Mouse (Mus musculus): ENCODE results near the gene Prdm16.

DNA sequence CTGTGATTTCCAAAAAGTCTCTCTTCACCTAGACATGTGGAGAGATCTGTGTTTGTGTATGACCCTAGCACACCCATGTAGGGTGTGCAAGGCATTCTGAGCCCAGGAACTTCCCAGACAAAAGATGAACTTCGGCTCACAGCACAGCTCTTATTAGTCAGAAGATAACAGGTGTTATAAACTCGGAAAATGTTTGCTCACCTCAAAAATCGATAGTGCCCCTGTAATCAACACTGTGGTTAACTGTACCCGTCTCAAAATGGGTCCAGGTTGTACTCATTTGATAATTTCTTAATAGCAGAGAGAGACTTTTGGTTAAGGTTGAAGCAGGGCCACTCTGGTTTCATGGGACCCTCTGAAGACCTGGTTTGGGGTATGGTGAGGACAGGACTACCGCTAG, 140.2 kb downstream of the Prdm16 start:
- no peak for TF ChIP-seq POLR2AphosphoS2 (IDR thresholded peaks at IDR 0.05; ENCODE audit: insufficient read length, low read depth)
- TF ChIP-seq POLR2A (IDR thresholded peaks at IDR 0.05; ENCODE audit: insufficient read length, low read depth): no peak
- TF ChIP-seq E2F4 (IDR thresholded peaks at IDR 0.05; ENCODE audit: insufficient read depth): no peak
- TF ChIP-seq MYOG (IDR thresholded peaks at IDR 0.05; ENCODE audit: control insufficient read depth in 1 of 3, insufficient read depth in 1 of 3, insufficient read length in 2 of 3, low read depth in 2 of 3): no peak
- TF ChIP-seq MAX (IDR thresholded peaks at IDR 0.05; ENCODE audit: low read depth): no peak
- no peak for TF ChIP-seq TCF12 (IDR thresholded peaks at IDR 0.05; ENCODE audit: insufficient read depth, poor library complexity, severe bottlenecking)
- no peak for TF ChIP-seq REST (IDR thresholded peaks at IDR 0.05; ENCODE audit: insufficient read depth, insufficient read length)
- no peak for TF ChIP-seq CEBPB (IDR thresholded peaks at IDR 0.05; ENCODE audit: insufficient read depth, poor library complexity, severe bottlenecking)

Measured in myocyte (in vitro differentiated cells).